In the genomic region with DNA sequence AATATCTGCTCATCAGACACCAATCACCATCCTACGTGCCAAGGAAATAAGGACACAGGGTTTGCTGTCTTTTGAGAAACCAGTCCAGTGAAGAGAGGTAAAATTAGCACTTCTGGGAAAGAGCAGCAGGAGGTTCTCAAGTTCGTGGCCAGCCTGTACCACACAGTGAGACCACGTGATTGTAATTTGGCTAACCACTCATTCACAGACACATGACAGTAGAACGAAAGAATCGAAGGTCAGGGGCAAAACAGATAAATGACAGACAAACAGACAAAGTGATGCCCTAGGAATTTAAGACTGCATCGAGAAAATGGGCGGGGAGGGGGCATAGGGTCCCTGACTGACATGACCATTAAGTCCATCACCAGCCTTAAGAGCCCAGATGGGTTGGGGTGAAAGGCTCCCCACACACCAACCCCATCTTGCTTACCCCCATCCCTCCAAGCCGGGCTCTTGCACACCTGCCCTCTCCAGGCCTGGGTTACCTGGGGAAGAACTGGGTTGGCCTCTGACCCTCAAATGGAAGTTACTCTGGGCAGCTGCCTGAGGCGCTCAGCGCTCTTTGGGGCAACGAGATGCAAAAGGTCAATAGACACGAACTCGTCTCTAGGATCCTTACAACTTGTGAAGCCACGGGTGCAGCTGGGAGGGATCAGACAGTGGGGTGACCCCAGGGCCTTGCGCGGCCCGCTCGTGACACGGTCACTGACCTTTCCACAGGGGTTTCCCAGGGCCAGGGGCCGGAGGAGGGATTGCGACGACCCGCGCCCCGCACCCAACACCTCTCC, we compare ENCODE assay signal across 7 mouse cellular contexts. TPM values are rescaled to one million over a fixed set of nuclear protein-coding genes. Genes with fewer than 3 reads are reported as not detected.
DNase-seq lines count a peak whose midpoint lies in the region; ATAC-seq and TF ChIP-seq lines count a peak whose summit lies in the region.

No protein-coding gene starts in this region.

- intact Hi-C loops in left cerebral cortex, postnatal 25 days (cut with DNase I), result loop anchor here (1.0 to 5.0 kb wide), 2 partner anchors 25 to 60 kb away; a partner anchor contains a TSS

- WGBS in limb, embryonic 14.5 days, result 14% methylated on average over 24 of the region's 25 CpGs
- WGBS in stomach, embryonic 16.5 days, result 10% methylated on average over 25 of the region's 25 CpGs

- peak overlapping the region; percentile 80 for H3K4me2 ChIP-seq in limb, embryonic 14.5 days (replicated peaks; ENCODE audit: low read depth, low read length, severe bottlenecking)
- peak overlapping the region; percentile 77 for H3K4me2 ChIP-seq in stomach, embryonic 16.5 days (ENCODE audit: low read depth, low read length)

- H3K9ac ChIP-seq in limb, embryonic 14.5 days (ENCODE audit: low read depth, low read length, severe bottlenecking), result peak overlapping the region; percentile 88
- H3K9ac ChIP-seq in stomach, embryonic 16.5 days (ENCODE audit: low read length), result peak overlapping the region; percentile 92

- H3K27me3 ChIP-seq in limb, embryonic 14.5 days (ENCODE audit: control insufficient read depth, insufficient read depth, low read length), result no peaks in the 10 kb centered on the region
- H3K27me3 ChIP-seq in stomach, embryonic 16.5 days (ENCODE audit: control insufficient read depth, insufficient read depth, low read length), result no peaks in the 10 kb centered on the region

- ATAC-seq in limb, embryonic 14.5 days (ENCODE audit: low FRiP score, low read depth), result peak; percentile 20; the same call in 1 of the 2 replicates
- ATAC-seq in stomach, embryonic 16.5 days (ENCODE audit: insufficient read depth, low FRiP score), result peak; percentile 8; the same call in 1 of the 2 replicates

- TF ChIP-seq POLR2A in embryonic fibroblast, embryonic 13.5 days (IDR thresholded peaks at IDR 0.05; ENCODE audit: low read depth, low read length), result 0 out of 2 replicates have a peak, but pooled peaks have one; percentile 26
- no peak for TF ChIP-seq POLR2A in limb, embryonic 14.5 days (IDR thresholded peaks at IDR 0.05; ENCODE audit: borderline replicate concordance, extremely low read depth, insufficient read depth, insufficient read length)

- no peaks in the 10 kb centered on the region for H3K9me3 ChIP-seq in limb, embryonic 14.5 days (ENCODE audit: control insufficient read depth, low read length)
- H3K9me3 ChIP-seq in stomach, embryonic 16.5 days (replicated peaks; ENCODE audit: control insufficient read depth, low read length), result no peaks in the 10 kb centered on the region

- DNase-seq in left cerebral cortex, postnatal 25 days (ENCODE audit: low spot score in 2 of 2), result peak; percentile 9
- DNase-seq in left cerebral cortex, adult 9 months (ENCODE audit: low spot score in 2 of 2), result no peak
- DNase-seq in R1 (ENCODE audit: low read depth, low spot score), result peak; percentile 32
- no peak for DNase-seq in limb, embryonic 14.5 days (ENCODE audit: low spot score)
- DNase-seq in gastrocnemius, postnatal 4 days (ENCODE audit: low spot score in 2 of 2), result no peak

- H3K4me1 ChIP-seq in embryonic fibroblast, embryonic 13.5 days (ENCODE audit: control insufficient read depth, insufficient read depth, low read length), result peaks cover 2% of the 10 kb centered on the region; the same call in 1 of the 2 replicates
- H3K4me1 ChIP-seq in limb, embryonic 14.5 days (ENCODE audit: control insufficient read depth, insufficient read depth, low read length), result peaks cover 10% of the 10 kb centered on the region
- H3K4me1 ChIP-seq in stomach, embryonic 16.5 days (ENCODE audit: control insufficient read depth, insufficient read depth, low read length), result no peaks in the 10 kb centered on the region

- no peaks in the 10 kb centered on the region for H3K36me3 ChIP-seq in limb, embryonic 14.5 days (ENCODE audit: control insufficient read depth, insufficient read depth, low read length)
- H3K36me3 ChIP-seq in stomach, embryonic 16.5 days (ENCODE audit: control insufficient read depth, insufficient read depth, low read length), result no peaks in the 10 kb centered on the region

- H3K4me3 ChIP-seq in embryonic fibroblast, embryonic 13.5 days (ENCODE audit: insufficient read depth, low read length), result peak overlapping the region; percentile 83
- H3K4me3 ChIP-seq in limb, embryonic 14.5 days (replicated peaks; ENCODE audit: low read length), result peak overlapping the region; percentile 72
- peak overlapping the region; percentile 78 for H3K4me3 ChIP-seq in stomach, embryonic 16.5 days (replicated peaks; ENCODE audit: low read length)

- TF ChIP-seq CTCF in embryonic fibroblast, embryonic 13.5 days (IDR thresholded peaks at IDR 0.05; ENCODE audit: borderline replicate concordance, insufficient read depth, low read length), result no peak

- H3K27ac ChIP-seq in embryonic fibroblast, embryonic 13.5 days (ENCODE audit: insufficient read depth, low read length), result peak overlapping the region; percentile 78
- peak overlapping the region; percentile 88 for H3K27ac ChIP-seq in limb, embryonic 14.5 days (replicated peaks; ENCODE audit: low read depth, low read length)
- peak overlapping the region; percentile 97 for H3K27ac ChIP-seq in stomach, embryonic 16.5 days (ENCODE audit: low read length)

RNA-seq across cellular contexts. Expression of a gene that starts 0.6 kb away (rescaled TPM):
- total RNA-seq in left cerebral cortex, postnatal 25 days (2021), result 10 to 100 TPM; 12.1 to 12.4 TPM
- polyA plus RNA-seq in embryonic fibroblast, embryonic 13.5 days (2011; ENCODE audit: insufficient read length, low read depth, missing spikeins), result 5.4 and 5.7 TPM in 2 replicates
- 4.6 and 5.7 TPM in 2 replicates for polyA plus RNA-seq in limb, embryonic 14.5 days (2012; rRNA removed)
- 5.0 and 5.3 TPM in 2 replicates for polyA plus RNA-seq in limb, embryonic 14.5 days (2014; fragmentation: Nextera tagmentation; extraction: Ambion mirVana)
- 9.2 and 9.8 TPM in 2 replicates for polyA plus RNA-seq in stomach, embryonic 16.5 days (2015; fragmentation: Nextera tagmentation; extraction: Ambion mirVana)
- 1 to 10 TPM; 5.0 to 6.3 TPM for total RNA-seq in gastrocnemius, postnatal 4 days (2021)

RNA-seq across cellular contexts. Expression of a gene that starts 24.1 kb away (rescaled TPM):
- total RNA-seq in left cerebral cortex, postnatal 25 days (2021), result 100 to 1,000 TPM; 208 to 218 TPM
- polyA plus RNA-seq in embryonic fibroblast, embryonic 13.5 days (2011; ENCODE audit: insufficient read length, low read depth, missing spikeins), result 209 and 221 TPM in 2 replicates
- polyA plus RNA-seq in limb, embryonic 14.5 days (2012; rRNA removed), result 303 and 383 TPM in 2 replicates
- polyA plus RNA-seq in limb, embryonic 14.5 days (2014; fragmentation: Nextera tagmentation; extraction: Ambion mirVana), result 311 and 312 TPM in 2 replicates
- polyA plus RNA-seq in stomach, embryonic 16.5 days (2015; fragmentation: Nextera tagmentation; extraction: Ambion mirVana), result 350 and 385 TPM in 2 replicates
- total RNA-seq in gastrocnemius, postnatal 4 days (2021), result 100 to 1,000 TPM; 143 to 147 TPM

Comparison
In these comparisons a context has a peak if more than half of its experiments do, and no peak if none do; other contexts are left out.
1. DNase-seq: peak in left cerebral cortex, postnatal 25 days (2 of 2) and R1 (single experiment); none in left cerebral cortex, adult 9 months (0 of 2), limb, embryonic 14.5 days (single experiment) and gastrocnemius, postnatal 4 days (0 of 2).
2. Peak in every context shown above with its lines, with median percentiles within 50 percentile points of each other: H3K27ac ChIP-seq and H3K4me3 ChIP-seq.